Mouse (Mus musculus) spleen, adult 2 months (tissue): ENCODE measurements around the gene Galnt6. TPM values are rescaled to one million over a fixed set of nuclear protein-coding genes. Genes with fewer than 3 reads are reported as not detected.

Experiments used
- DNase-seq, 2 experiments: peaks; one replicate each; pipeline versions ENCODE4 v3.0.0 to v3.0.0-alpha.2; 2012 to 2021; ENCODE audit warnings: low spot score in 2 of 2, low read depth in 1 of 2
- H3K27ac ChIP-seq: fragments of 200-500 bp; 2 replicates; pipeline ENCODE4 v1.5.1; 2012; ENCODE audit warnings: low read length, inconsistent platforms; ENCODE audit not compliant: insufficient read depth
- H3K27me3 ChIP-seq: fragments of 200-500 bp; 2 replicates; pipeline ENCODE4 v1.6.1; 2012; ENCODE audit warnings: mild to moderate bottlenecking, moderate library complexity, low read length, inconsistent platforms; ENCODE audit not compliant: control insufficient read depth, insufficient read depth
- H3K36me3 ChIP-seq: fragments of 200-500 bp; 2 replicates; pipeline ENCODE4 v1.6.1; 2012; ENCODE audit warnings: mild to moderate bottlenecking, low read length, inconsistent platforms; ENCODE audit not compliant: control insufficient read depth, insufficient read depth
- H3K4me1 ChIP-seq: fragments of 200-500 bp; 2 replicates; pipeline ENCODE4 v1.6.1; 2011; ENCODE audit warnings: inconsistent platforms; ENCODE audit not compliant: control insufficient read depth, insufficient read depth, insufficient read length
- H3K4me3 ChIP-seq: fragments of 200-500 bp; 2 replicates; pipeline ENCODE4 v1.5.1; 2011; ENCODE audit warnings: mild to moderate bottlenecking, inconsistent platforms; ENCODE audit not compliant: insufficient read depth, insufficient read length; ENCODE audit errors: extremely low read depth
- CTCF ChIP-seq: fragments of 200-500 bp; IDR thresholded peaks from 2 replicates; pipeline ENCODE4 v1.5.1; 2011; ENCODE audit warnings: mild to moderate bottlenecking, inconsistent platforms; ENCODE audit not compliant: insufficient read depth, insufficient read length, insufficient replicate concordance; ENCODE audit errors: extremely low read depth
- POLR2A ChIP-seq: fragments of 200-500 bp; IDR thresholded peaks from 2 replicates; pipeline ENCODE4 v1.6.1; 2011; ENCODE audit warnings: low read depth, low read length, inconsistent platforms
- WGBS: fragments of 180-500 bp; shearing (Covaris S2); methylation state at CpG from one replicate; pipeline ENCODE4 v1.1.7; 2018; 5-methylcytosine and 5-hydroxymethylcytosine counted together
- polyA plus RNA-seq: library from polyadenylated mRNA; depleted of rRNA; stranded (reverse); fragments of >200 nt; gene quantifications from 2 replicates; pipeline ENCODE4 v1.2.3, GENCODE M21; 2012

The Galnt6 gene
- polyA plus RNA-seq, 1 experiment, result 13.9 TPM

DNA sequence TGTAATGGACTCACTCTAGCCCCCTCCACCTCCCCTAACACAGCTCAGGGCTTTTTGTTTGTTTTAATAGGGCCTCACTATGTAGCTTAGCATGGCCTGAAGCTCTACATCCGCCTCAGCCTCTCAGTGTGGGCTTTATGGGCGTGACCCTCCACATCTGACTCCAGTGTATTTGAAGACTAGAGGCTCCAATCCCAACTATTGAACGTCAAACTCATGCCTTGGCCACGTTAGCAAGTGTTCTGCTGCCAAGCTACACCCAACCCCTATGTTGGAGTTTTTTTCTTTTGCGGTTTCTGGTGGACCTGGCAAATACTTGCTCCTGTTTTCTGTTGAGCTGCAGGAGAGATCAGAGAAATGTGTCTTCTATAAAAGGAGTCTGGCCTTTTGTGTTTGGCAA lies 23.9 kb upstream of the Galnt6 start:
- no peaks in the 10 kb centered on the region for H3K27me3 ChIP-seq
- TF ChIP-seq CTCF, result no peak
- TF ChIP-seq POLR2A, result no peak
- no peak overlapping the region for H3K4me3 ChIP-seq
- peak overlapping the region; percentile 1; the same call in 1 of the 2 replicates for H3K27ac ChIP-seq
- H3K36me3 ChIP-seq, result no peaks in the 10 kb centered on the region
- 73% methylated on average over 5 of the region's 5 CpGs for WGBS
- DNase-seq, result no peak
- peaks cover 7% of the 10 kb centered on the region; the same call in 1 of the 2 replicates for H3K4me1 ChIP-seq

DNA sequence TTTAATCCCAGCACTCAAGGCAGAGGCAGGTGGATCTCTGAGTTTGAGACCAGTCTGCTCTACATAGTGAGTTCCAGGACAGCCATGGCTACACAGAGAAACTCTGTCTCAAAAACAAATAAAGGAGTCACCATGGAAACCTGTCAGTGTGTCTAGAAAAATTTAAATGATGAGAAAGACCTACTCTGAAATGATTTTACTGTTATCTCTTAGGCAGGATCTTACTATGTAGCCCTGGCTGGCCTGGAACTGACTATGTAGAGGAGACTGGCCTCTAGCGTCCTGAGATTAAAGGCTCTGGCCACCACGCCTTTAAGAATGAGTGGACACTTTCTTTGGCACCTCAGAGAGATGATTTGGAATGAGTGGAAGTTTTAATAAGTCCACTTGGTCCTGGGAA lies 23.3 kb upstream of the Galnt6 start:
- peaks cover 8% of the 10 kb centered on the region; the same call in 1 of the 2 replicates for H3K4me1 ChIP-seq
- no peak for DNase-seq
- 84% methylated on average over 2 of the region's 2 CpGs for WGBS
- TF ChIP-seq POLR2A, result no peak
- TF ChIP-seq CTCF, result no peak
- 0 out of 2 replicates have a peak, but pooled peaks cover 1% of the 10 kb centered on the region for H3K27me3 ChIP-seq
- H3K4me3 ChIP-seq, result no peak overlapping the region
- H3K27ac ChIP-seq, result 0 out of 2 replicates have a peak overlapping the region, but pooled peaks have one; percentile 9
- no peaks in the 10 kb centered on the region for H3K36me3 ChIP-seq

DNA sequence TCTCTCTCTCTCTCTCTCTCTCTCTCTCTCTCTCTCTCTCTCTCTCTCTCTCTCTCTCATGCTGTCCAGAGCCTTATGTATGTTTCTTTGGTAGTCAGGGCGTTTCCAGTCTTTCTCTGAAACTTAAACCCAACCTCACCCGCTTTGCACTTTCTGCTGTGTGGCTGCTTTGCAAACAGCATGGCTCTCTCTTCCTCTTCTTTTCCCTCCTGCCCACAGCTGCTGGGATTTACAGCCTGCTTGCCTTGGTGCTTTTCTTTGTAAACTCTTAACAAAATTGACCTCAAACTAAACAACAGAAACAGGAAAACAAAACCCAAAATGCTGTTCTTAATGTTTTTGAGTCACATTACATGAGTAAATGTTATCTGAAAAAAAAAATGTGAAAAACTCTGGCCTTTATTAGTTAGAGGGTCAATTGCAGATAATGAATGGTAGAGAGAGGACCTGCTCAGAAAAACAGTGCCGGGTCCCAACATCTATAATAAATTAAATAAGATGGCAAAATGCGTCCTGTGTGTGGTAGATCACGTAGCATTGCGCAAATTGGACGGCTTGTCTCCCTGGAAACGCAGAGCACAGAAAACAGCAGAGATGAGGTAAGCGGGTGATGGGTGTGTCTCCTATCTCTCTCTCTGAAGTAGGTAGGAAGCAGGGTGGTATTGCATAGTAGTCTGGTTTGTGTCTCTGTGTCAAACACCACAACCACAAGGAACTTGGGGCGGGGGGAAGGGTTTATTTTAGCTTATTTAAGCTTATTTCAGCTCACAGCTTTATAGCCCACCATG lies 20.8 kb upstream of the Galnt6 start:
- DNase-seq, result peak in 1 of 2 experiments; percentile 80
- Histone ChIP-seq H3K27ac (peak overlapping the region; percentile 71), H3K4me3 (no peak overlapping the region), H3K36me3 (no peaks in the 10 kb centered on the region), H3K27me3 (peaks cover 1% of the 10 kb centered on the region; the same call in 1 of the 2 replicates), H3K4me1 (peaks cover 4% of the 10 kb centered on the region; the same call in 1 of the 2 replicates)
- WGBS, result 55% methylated on average over 10 of the region's 10 CpGs
- TF ChIP-seq CTCF (no peak), POLR2A (no peak)

DNA sequence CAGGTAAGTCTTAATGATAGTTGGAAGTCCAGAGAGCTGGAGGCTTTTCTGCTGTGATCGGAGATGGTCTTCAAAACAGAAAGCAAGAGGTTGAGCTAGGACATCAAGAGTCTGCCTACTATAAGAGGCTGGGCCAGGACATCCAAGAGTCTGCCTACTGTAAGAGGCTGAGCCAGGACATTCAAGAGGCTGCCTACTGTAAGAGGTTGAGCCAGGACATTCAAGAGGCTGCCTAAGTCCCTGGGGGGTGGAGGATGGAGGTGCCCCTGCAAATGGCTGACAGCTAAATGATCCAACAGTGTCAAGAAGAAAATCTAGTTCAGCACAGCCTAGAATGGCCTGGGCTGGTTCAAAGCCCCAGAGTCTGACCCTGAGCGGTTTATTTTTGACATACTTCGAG lies 19.4 kb upstream of the Galnt6 start:
- TF ChIP-seq POLR2A, result no peak
- TF ChIP-seq CTCF, result no peak
- DNase-seq, result no peak
- peaks cover 4% of the 10 kb centered on the region; the same call in 1 of the 2 replicates for H3K4me1 ChIP-seq
- 89% methylated on average over 3 of the region's 3 CpGs for WGBS
- peaks cover 1% of the 10 kb centered on the region; the same call in 1 of the 2 replicates for H3K27me3 ChIP-seq
- H3K4me3 ChIP-seq, result no peak overlapping the region
- H3K36me3 ChIP-seq, result no peaks in the 10 kb centered on the region
- H3K27ac ChIP-seq, result no peak overlapping the region

DNA sequence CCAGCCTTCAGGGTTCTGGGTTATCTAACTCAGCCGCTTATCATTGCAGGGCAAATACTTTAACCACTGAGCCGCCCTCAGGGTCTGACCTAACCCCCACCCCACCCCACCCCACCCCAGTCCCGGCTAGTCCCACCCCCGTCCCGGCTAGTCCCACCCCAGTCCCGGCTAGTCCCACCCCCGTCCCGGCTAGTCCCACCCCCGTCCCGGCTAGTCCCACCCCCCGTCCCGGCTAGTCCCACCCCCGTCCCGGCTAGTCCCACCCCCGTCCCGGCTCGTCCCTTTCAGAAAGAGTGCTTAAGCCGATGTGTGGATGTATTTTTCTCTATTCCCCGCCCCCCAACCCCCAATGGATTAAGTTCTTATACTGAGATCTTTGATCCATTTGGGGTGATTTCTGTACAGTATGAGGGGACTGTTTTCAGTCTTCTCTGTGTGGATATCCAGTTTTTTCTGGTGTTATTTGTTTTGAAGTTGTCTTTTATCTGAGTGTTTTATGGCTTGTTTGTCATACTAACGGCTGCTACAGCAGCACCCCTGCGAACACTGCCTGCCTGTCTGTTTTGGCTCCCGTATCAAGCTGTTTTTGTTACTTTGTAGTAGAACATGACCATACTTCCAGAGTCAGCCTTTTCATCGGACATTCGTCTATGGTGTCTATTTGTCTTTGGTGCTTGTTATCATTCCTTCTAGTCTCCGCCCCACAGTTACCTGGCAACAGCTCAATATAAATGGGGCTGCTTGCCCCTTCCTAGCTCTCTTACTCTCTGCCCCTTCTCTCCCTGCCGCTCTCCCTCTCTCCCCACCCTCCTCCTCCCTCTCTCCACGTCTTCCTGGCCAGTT lies 18.2 kb upstream of the Galnt6 start:
- Histone ChIP-seq H3K27ac (peak overlapping the region; percentile 29), H3K36me3 (no peaks in the 10 kb centered on the region), H3K27me3 (peaks cover 1% of the 10 kb centered on the region; the same call in 1 of the 2 replicates), H3K4me1 (peaks cover 4% of the 10 kb centered on the region; the same call in 1 of the 2 replicates), H3K4me3 (no peak overlapping the region; the same call in 1 of the 2 replicates)
- DNase-seq, result no peak
- TF ChIP-seq POLR2A (no peak), CTCF (no peak)
- WGBS, result 10% methylated on average over 27 of the region's 27 CpGs

DNA sequence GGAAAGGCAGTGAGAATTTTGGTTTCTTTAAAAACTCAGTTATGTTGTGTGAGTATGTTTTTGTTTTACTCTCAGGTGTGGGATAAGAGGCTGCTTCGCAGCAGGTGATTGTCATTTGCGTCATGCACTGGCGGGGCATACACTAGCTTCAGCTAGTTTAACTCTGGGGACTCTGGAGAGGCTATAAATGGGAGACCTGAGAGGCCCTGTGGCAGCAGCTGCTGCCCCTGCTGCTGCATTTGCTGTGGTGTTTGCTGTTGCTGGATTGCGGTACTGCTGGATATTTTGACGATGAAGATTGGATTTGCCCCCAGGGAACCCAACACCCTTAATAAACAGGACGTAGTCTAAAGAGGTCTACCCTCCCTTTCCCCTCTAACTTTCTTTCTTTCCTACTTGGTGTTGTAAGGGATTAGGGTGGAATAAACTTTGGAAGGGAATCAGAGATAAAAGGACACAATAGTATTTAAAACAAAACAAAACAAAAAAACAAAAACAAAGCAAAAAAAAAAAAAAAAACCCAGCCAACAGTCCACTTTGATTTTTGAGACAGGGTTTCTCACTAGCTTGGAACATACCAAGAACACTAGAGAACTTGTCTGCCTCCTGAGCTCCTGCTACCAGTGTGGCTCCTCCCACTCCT lies 17.4 kb upstream of the Galnt6 start:
- no peak overlapping the region; the same call in 1 of the 2 replicates for H3K4me3 ChIP-seq
- no peak for DNase-seq
- peaks cover 4% of the 10 kb centered on the region; the same call in 1 of the 2 replicates for H3K4me1 ChIP-seq
- 67% methylated on average over 6 of the region's 6 CpGs for WGBS
- H3K27me3 ChIP-seq, result peaks cover 1% of the 10 kb centered on the region; the same call in 1 of the 2 replicates
- H3K27ac ChIP-seq, result no peak overlapping the region
- H3K36me3 ChIP-seq, result no peaks in the 10 kb centered on the region
- no peak for TF ChIP-seq POLR2A
- no peak for TF ChIP-seq CTCF
